Mouse (Mus musculus): ENCODE results near the gene Pald1. TPM values are rescaled to one million over a fixed set of nuclear protein-coding genes. Genes with fewer than 3 reads are reported as not detected.

The Pald1 gene
- total RNA-seq, 4 experiments from 2014 or later = 13.2 to 24.9 (median 19.0) TPM

DNA sequence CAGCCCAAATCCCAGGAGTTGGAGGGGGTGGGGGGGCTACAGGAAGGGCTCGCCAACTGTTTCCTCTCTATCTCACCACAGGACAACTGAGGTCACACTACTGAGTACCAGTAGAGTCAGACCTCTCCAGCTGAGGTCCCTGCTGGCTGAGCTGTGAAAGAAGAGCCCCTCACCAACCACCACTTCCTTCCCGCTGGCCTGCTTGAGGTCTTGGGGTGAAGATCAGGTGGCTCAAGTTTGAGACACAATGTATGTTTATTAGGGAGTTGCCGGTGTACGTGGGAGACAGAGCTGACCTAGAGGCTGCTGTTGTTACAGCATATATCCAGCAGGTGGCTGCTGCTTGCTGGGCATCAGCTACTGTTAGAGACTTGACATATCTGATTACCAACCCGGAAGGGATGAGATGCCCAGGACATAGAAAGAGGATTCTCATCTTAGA, 107.6 kb downstream of the Pald1 start:
- DNase-seq = no peak

DNA sequence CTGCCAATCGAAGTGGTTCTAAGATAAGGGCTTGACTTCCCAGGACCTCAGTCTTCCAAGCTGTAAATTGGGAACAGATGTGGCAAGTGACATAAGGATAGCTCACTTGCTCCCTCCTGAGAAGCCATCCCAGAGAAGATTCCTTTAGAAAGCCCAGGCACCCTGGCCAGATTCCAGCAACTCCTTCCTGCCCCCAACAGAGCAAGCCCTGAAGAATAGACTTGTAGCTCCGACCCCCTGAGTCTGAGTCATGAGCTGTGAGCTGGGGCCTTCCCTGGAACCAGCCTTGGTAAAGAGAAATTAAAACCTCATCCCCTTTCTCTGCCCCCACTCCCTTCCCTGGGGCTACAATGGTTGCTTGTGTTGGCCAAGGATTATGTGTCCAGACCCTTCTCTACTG, 108.8 kb downstream of the Pald1 start:
- no peak for DNase-seq

DNA sequence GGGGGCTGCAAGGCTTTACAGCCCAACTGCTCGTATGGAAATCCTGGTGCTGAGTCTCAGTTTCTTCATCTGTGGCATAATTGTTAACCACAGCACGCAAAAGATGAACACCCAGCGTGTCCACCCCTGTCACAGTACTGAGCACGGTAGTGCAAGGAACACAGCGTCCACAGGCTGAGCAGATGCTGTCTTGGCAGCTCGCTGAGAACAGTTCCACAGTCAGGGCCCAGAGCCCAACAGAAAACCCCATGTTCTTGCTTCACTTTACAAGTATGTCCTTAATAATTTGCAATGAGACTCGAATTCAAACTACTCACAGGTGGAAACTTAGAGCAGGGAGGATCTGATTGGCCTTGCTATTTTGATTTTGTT, 109.5 kb downstream of the Pald1 start:
- DNase-seq = no peak

DNA sequence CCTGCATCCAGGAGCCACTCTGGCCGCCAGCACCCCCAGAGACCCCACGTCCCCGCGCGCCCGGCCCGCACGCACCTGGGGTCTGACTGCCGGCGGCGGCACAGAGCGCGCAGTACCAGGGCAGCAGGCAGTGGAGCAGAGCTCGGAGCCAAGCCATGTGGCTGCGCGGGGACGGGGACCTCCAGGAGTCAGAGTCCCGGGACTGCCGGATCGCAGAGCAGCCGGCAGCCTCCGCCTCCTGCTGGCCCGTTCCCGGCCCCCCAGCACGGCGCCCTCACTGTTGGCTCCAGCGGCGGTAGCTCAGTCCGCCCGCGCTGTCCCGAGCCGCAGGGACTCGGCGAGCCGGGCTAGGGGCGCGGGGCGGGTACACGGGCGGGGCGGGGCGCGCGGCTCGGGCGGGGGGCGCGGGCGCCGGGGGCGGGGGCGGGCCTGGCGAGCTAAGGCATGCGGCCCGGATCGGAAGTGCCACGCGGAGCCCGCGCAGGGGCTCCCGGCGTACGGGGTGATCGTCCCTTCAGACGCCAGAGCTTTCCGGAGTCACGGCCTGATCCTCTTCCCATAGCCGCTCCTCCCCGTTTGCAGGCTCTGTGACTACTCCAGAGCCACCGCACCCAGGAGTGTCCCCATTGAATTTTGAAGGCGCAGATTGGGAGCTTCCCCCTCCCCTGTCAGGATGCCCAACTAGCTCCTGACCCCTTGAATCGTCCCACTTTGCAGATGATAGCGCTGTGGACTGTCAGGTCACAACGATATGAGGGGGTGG, 110.1 kb downstream of the Pald1 start, which contains the start of gene Adamts14:
Adamts14 (minus strand) TSS at position 358 of the 763 bp plus-strand sequence.
- no peak for DNase-seq

DNA sequence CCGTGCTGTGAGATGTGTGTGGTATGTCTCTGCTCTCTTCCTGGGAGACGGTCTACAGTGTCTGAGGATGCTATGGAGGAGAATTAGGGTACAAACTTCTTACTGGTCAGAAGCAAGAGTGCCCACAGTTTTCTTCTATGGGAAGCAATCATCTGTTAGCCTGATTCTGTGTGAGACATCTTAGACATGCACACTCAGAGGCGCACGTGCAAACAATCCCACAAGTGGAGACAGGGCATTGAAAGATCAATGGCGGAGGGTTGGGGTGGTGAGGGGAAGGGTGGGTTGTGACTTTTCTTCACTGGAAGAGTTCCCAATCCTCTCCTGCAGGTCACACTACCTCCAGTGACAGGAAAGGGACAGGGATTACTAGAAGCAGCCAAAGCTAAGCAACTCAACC, 110.7 kb downstream of the Pald1 start:
- no peak for DNase-seq

DNA sequence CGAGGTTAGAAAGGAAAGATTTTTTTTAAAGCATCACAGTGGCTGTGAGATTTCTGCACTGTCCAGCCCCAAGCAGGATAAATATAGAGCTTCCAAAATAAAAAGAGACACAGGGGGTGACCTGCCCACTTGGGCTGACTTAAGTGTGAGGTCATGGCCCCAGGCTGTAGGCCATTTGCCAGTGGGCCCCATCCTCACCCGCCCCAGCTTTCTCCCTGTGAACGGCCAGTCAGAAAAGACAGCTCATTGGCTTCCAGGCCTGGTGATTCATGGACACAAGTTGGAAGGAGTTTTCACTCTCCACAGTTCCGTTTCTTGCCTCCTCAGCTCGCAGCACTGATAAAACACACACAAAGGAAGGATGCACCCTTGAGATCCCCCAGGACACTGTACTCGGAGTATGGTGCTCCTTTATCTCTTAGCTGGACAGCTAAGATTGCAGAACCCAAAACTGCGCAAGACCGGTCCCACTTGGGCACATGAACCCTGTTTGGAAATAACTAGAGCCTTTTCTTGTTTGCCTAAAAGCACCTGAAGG, 111.2 kb downstream of the Pald1 start:
- DNase-seq = no peak

Other genes starting within 250 kb of the Pald1 start
- 10 to 100 TPM; 78.8 to 83.6 (median 81.8) TPM for gene Sgpl1, start 235.8 kb downstream of the Pald1 start, total RNA-seq (2022)
- not detected for gene Tbata, start 211.6 kb downstream of the Pald1 start, total RNA-seq (2022)
- gene Adamts14, start 110.1 kb downstream of the Pald1 start, total RNA-seq (2022) = 1 to 10 TPM; 1.7 to 3.9 (median 1.9) TPM
- under 1 TPM; 0.21 to 0.61 (median 0.31) TPM for gene Prf1, start 85.7 kb downstream of the Pald1 start, total RNA-seq (2022)
- gene Nodal, start 34.4 kb upstream of the Pald1 start, total RNA-seq (2022) = not detected
- gene Eif4ebp2, start 69.1 kb upstream of the Pald1 start, total RNA-seq (2022) = 100 to 1,000 TPM in 1 of 4 experiments, 10 to 100 TPM in 3; 82.0 to 113 (median 91.2) TPM
- gene Lrrc20, start 92.3 kb upstream of the Pald1 start, total RNA-seq (2022) = 10 to 100 TPM; 11.9 to 29.3 (median 17.8) TPM
- gene Npffr1, start 212.0 kb upstream of the Pald1 start, total RNA-seq (2022) = under 1 TPM in 3 of 4 experiments, not detected in 1; 0.15 to 0.32 (median 0.24) TPM

Measured in adrenal gland, adult 8-10 months (tissue).